Mouse (Mus musculus) leukemia stem cell, adult 10-12 weeks (primary cell): ENCODE data around the gene Erbb2. TPM values are rescaled to one million over a fixed set of nuclear protein-coding genes. Genes with fewer than 3 reads are reported as not detected.

Experiments used
- polyA plus RNA-seq: library from polyadenylated mRNA; stranded (reverse); fragments of >175 nt; gene quantifications from 2 replicates; pipeline ENCODE4 v1.2.3, GENCODE M21; 2012; ENCODE audit warnings: low replicate concordance

Gene Erbb2
- 0.56 and 1.1 TPM in 2 replicates for polyA plus RNA-seq

DNA sequence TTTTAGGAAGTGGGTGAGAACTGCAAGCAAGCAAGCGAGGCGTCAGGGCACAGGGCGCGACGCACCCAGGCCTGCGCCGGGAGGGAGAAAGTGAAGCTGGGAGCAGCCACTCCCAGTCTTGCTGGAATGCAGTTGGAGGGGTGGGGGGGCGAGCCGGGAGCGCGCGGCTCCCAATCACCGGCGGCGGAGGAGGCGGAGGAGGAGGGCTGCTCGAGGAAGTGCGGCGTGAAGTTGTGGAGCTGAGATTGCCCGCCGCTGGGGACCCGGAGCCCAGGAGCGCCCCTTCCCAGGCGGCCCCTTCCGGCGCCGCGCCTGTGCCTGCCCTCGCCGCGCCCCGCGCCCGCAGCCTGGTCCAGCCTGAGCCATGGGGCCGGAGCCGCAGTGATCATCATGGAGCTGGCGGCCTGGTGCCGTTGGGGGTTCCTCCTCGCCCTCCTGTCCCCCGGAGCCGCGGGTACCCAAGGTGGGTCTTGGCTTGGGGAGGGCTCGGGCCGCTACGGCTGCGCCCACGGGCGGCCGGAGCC is at the start of gene Erbb2:
Gene Erbb2 (plus strand): TSS at position 198 of the 524 bp plus-strand sequence.

DNA sequence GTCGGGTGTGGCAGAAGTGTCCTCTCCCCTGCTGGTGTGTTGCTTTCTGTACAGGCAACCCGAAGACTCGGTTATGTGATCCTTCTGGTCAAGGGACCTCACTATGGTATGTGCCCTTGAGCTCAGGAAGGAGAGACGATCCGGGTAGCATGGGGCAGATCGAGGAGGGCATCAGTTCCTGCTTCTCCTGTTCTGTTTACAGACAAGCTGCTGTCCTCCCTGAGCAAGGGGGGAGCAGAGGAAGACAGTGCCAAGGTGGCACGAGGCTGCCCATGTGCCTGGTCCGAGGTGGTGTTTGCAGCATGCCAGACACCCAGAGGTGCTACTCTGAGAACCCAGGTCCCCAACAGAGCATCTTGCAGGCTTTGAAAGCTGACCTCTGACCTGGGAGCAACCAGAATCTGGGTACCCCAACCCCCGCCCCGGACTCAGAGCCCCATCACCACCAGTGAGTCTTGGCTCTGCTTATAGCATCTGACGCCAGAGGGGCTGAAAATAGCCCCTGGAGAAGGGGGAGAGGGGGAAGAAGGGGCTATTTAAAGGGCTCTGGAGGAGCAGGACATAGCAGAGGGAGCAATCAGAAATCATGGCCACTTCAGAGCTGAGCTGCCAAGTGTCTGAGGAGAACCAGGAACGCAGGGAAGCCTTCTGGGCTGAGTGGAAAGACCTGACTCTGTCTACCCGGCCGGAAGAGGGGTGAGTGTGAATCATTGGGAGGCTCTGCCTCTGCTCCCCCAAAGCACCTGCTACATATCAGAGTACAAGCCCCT is 28.8 kb upstream of the Erbb2 start, which contains the start of gene Tcap:
Gene Tcap (plus strand): TSS at position 551 of the 770 bp plus-strand sequence.

DNA sequence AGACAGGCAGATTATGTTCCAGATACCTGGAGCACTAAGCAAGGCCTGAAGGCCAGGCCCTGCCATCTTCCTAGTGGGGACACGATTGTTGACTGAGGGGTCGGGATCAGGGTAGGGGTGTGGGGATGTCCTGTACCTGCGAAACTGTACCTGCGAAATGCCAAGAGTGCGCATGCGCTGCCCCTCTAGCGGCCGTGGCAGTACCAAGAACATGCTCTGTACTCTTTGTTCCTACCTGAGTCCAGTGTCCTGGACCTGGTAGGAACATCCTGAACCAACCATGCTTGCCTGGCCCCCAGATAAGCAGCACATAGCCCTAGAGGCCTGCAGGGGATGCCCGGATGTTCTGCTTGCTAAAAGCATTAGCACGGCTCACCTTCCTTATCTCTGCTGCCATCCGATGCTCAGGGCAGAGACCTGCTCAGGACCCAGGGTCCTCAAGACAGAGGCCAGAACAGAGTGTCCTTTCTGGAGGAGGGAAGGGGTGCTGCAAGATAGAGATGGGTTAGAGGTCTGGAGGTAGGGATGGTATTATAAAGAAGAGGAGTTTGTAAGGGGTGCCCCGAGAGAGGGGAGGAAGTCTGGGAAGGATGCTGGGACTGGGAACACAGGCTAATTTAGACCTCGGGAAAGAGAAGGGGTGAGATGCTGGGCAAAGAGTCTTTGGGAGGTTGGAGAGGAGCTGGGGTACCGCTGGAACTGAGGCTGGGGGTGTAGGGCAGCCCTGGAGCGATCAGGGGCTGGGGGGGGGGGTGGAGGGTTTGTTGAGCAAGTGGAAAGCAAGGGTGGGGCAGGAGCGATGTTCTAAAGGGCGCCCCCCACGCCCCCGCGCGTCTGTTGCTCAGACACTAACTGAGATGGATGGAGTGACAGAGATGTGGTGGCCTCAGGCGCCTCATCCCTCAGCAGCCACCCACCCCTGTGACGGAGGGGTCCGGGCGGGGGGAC is 26.4 kb upstream of the Erbb2 start, which contains the start of gene Pnmt:
Gene Pnmt (plus strand): TSS at position 813 of the 948 bp plus-strand sequence.

DNA sequence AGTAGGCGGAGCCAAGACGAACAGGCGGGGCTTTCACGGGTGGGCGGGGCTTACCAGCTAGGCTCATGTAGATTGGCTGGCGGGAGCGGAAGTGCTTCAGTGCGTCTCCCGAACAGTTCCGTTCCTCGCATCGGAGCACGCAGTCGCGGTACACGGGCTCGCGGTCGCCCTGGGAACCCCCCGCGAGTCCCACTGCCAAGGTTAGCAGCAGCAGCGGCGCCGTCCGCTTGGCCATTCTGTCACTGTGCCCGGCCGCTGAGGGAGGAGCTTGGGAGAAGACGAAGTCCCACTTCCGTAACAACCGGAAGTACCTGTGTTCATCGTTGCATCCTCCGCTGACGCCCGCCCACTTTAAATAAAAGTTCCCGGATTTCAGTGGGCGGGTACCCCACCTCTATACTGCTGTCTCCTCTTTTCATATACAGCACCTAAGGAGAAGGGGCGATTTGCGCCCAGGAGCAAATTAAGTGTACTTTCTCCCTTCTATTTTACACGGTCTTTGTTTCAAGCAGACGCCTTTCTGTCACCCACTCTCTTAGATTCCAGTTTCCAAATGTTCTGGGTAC is 12.0 kb upstream of the Erbb2 start, which contains the start of gene Pgap3:
Gene Pgap3 (minus strand): TSS at position 330 of the 566 bp plus-strand sequence.

DNA sequence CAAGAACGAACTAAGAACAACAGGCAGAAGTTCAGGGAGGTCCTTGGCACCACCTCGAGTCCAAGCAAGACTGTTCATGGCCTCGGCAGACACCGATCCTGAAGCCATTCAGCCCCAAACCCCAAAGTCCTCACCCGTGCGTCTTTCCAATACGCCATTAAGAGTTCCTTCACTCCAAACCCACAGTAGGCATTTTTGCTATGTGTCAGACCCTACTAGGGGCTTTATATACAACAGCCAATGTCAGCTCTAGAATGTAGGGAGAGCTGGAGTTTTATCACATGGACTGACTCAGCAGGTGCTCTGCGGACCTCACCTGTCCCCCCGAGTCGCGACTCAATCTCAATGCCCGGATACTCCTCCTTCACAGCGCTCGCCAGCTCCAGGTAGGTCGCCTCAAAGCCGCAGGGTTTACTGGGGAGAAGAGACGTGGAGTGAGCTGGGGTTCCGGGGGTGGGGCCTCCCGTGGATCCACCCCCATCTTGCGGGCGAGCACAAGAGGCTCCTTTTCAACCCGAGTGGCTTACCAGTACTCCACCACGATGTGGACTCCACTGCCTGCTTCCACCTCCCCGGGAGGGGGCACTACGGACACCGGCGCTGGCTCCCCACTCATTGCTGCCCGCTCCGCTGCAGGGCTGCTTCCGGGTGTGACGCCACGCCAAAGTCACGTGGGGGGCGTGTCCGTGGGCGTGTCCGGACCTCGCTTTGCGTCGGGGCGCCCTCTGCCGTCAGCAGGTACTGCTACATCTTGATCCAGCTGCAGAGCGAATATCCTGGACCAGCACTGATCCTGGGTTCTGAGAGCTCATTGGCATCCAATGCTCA is 26.3 kb downstream of the Erbb2 start, which contains the start of gene Mien1:
Gene Mien1 (minus strand): TSS at position 661 of the 828 bp plus-strand sequence.

DNA sequence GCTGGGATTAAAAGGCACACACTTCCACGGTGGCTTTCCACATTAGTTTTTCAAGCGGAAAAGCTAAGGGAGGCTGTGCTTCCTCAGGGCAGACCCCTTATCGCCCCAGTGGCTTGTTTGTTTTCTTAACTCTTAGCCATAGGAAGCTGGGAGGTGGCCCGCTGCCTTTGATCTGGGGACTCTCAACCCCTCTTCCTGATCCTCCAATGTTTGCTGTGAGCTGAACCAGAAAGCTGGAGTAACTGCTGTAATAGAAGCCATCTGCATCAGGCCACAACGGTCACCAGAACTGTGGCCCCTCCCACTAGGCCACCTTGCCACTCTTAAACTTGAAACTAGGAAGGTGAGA is 33.9 kb downstream of the Erbb2 start, which contains the start of gene Grb7:
Gene Grb7 (plus strand): TSS at position 182 of the 349 bp plus-strand sequence.

Other genes with a start within 250 kb of the Erbb2 start
- gene Med1, start 219.2 kb upstream of the Erbb2 start, polyA plus RNA-seq = 22.9 and 31.9 TPM in 2 replicates
- gene Cdk12, start 209.4 kb upstream of the Erbb2 start, polyA plus RNA-seq = 17.0 and 18.5 TPM in 2 replicates
- not detected in 2 replicates for gene Neurod2, start 82.8 kb upstream of the Erbb2 start, polyA plus RNA-seq
- gene Ppp1r1b, start 64.1 kb upstream of the Erbb2 start, polyA plus RNA-seq = 0.17 TPM in 1 of 2 replicates, not detected in the other
- 45.0 TPM in 2 replicates for gene Stard3, start 54.1 kb upstream of the Erbb2 start, polyA plus RNA-seq
- gene Tcap, start 28.7 kb upstream of the Erbb2 start, polyA plus RNA-seq = 0.19 and 0.84 TPM in 2 replicates
- not detected in 2 replicates for gene Pnmt, start 26.0 kb upstream of the Erbb2 start, polyA plus RNA-seq
- gene Pgap3, start 12.0 kb upstream of the Erbb2 start, polyA plus RNA-seq = 15.5 and 16.9 TPM in 2 replicates
- gene Mien1, start 26.5 kb downstream of the Erbb2 start, polyA plus RNA-seq = 9.1 and 24.6 TPM in 2 replicates
- 0.96 and 2.4 TPM in 2 replicates for gene Grb7, start 33.9 kb downstream of the Erbb2 start, polyA plus RNA-seq
- 8.4 and 9.6 TPM in 2 replicates for gene Ikzf3, start 133.6 kb downstream of the Erbb2 start, polyA plus RNA-seq
- 0.98 and 1.0 TPM in 2 replicates for gene Zpbp2, start 138.6 kb downstream of the Erbb2 start, polyA plus RNA-seq
- gene Ormdl3, start 174.9 kb downstream of the Erbb2 start, polyA plus RNA-seq = 60.4 and 108 TPM in 2 replicates
- not detected in 2 replicates for gene Lrrc3c, start 185.8 kb downstream of the Erbb2 start, polyA plus RNA-seq
- not detected in 2 replicates for gene Gm12355, start 213.2 kb downstream of the Erbb2 start, polyA plus RNA-seq
- not detected in 2 replicates for gene Gsdma3, start 213.9 kb downstream of the Erbb2 start, polyA plus RNA-seq
- not detected in 2 replicates for gene Gsdma2, start 234.3 kb downstream of the Erbb2 start, polyA plus RNA-seq